Mouse (Mus musculus): Measurements from ENCODE around the gene Bpifa1. TPM values are rescaled to one million over a fixed set of nuclear protein-coding genes. Genes with fewer than 3 reads are reported as not detected.

The Bpifa1 gene
- polyA plus RNA-seq, 1 experiment from 2014 or later, result not detected

DNA sequence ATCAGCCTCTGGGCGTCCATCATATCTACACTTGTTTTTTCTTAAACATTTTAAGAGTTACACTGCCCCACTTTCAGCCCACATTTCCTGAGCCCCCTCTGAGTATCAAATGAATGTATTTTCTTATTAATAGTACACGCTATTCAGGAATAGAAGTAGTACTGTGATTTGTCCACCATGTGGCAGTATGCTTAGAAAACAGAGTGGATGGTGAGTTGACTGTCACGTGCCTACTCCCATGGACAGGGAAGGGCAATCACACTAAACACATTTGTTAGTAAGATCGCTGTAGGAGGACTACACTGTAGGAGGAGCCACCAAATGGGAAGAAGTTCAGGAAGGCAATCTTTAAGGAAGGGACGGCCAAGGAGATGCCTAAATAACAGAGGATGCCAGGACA lies 44.8 kb downstream of the Bpifa1 start:
- H3K36me3 ChIP-seq (ENCODE audit: inconsistent target), result no peaks in the 10 kb centered on the region
- no peaks in the 10 kb centered on the region for H3K79me2 ChIP-seq (ENCODE audit: inconsistent target)
- 29% methylated on average over 5 of the region's 5 CpGs for WGBS (ENCODE audit: missing documents)
- no peak overlapping the region for H3K27ac ChIP-seq
- no peak overlapping the region for H3K4me3 ChIP-seq (ENCODE audit: inconsistent target)

DNA sequence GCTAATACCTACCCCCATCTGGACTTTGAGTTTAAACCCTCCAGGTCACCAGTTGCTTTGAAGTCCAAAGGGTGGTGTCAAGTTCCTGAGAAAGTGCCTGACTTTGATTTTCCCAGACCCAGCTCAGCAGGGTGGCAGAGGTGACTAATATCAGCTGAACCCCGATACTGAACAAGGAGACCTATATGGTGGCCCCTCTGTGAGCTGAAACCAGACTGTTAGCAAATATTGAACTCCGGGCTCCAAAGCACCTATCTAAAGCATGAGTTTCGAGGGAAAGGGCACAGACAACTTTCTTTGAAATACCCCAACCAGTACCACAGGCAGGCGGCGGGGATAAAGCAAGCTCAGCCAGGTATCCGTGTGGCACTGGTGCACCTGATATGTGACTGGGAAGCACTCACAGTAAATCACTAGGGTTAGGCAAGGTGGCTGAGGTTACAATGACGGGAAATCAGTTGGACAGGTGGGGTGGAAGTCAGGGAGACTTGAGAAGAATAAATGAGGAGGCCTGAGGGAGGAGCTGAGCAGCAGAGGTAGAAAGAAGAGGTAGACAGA lies 47.3 kb downstream of the Bpifa1 start:
- Histone ChIP-seq H3K4me3 (ENCODE audit: inconsistent target) (no peak overlapping the region), H3K79me2 (ENCODE audit: inconsistent target) (no peaks in the 10 kb centered on the region), H3K27ac (no peak overlapping the region), H3K36me3 (ENCODE audit: inconsistent target) (no peaks in the 10 kb centered on the region)
- WGBS (ENCODE audit: missing documents), result 76% methylated on average over 7 of the region's 7 CpGs

DNA sequence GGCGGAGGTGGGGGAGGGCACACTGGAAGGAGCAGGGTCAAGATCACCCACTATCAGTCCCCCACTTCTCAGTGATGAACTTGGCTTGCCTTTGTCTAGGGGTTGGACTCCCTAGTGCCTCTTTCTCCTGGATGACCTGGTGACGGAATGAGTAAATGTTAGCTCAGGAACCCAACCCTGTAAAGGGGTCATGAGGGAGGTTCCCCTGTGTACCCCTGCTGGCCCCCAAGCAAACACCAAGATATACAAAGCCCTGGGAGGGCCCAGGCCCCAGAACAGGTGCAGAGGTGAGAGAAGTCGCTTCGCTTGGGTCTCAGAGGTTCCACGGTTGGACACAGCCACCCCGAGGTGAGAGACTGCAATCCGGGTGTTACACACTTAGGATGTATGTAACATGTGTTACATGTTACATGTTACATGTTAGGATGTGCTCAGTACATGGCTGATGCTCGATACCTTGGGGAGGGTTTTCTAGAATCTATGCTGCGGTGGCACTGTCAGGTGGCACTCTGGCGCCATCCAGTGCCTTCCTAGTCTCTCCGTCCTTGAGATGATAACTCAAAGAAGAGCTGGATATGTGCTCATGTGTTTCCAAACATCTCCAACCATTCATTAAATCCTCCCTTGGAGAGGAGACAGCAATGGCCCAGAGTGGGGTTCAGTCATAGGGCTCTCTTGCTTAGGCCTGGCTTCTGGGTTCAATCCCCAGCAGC lies 48.0 kb downstream of the Bpifa1 start, which contains the start of gene Bpifb1:
Gene Bpifb1 (plus strand): TSS at position 273 of the 713 bp plus-strand sequence.
- Histone ChIP-seq H3K36me3 (ENCODE audit: inconsistent target) (no peaks in the 10 kb centered on the region), H3K79me2 (ENCODE audit: inconsistent target) (no peaks in the 10 kb centered on the region), H3K4me3 (ENCODE audit: inconsistent target) (no peak within 1 kb of the TSS), H3K27ac (no peak within 1 kb of the TSS)
- 87% methylated on average over 11 of the region's 11 CpGs for WGBS (ENCODE audit: missing documents)

DNA sequence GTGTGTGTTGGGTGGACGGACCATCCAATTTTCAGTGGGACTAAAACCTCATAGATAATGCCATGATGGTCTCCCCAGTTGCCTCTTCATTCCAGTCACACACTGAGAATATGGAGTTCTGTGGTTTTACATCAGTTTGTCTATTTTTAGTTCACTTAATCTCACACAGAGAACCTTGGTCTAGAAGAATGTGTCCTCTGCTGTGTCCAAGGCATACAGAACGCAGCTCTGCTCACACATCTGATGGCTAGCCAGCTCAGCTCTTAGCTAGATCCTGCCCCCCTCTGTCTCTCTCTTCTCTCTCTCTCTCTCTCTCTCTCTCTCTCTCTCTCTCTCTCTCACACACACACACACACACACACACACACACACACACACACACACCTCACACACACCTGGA lies 49.5 kb downstream of the Bpifa1 start:
- Histone ChIP-seq H3K79me2 (ENCODE audit: inconsistent target) (no peaks in the 10 kb centered on the region), H3K27ac (no peak overlapping the region), H3K4me3 (ENCODE audit: inconsistent target) (no peak overlapping the region), H3K36me3 (ENCODE audit: inconsistent target) (no peaks in the 10 kb centered on the region)
- WGBS (ENCODE audit: missing documents), result 82% methylated on average over 2 of the region's 2 CpGs

DNA sequence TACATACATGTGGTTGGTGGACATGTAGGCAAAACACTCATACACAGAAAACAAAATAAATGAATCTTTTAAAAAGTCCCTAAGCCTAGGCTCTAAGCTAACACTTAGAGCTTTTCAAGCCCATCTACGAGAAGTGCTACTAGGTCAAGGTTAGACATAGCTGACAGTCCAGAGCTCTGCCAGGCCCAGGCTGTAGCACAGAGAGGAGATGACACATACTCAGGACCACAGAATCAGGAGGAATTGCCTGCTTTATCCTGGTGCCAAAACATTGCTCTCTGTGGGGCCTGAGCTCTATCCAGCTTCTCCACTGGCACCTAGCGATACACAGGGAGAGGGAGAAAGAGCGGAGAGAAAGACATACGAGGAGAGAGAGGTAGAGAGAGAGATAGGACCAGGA lies 50.4 kb downstream of the Bpifa1 start:
- WGBS (ENCODE audit: missing documents), result 94% methylated on average over 4 of the region's 4 CpGs
- Histone ChIP-seq H3K27ac (no peak overlapping the region), H3K4me3 (ENCODE audit: inconsistent target) (no peak overlapping the region), H3K36me3 (ENCODE audit: inconsistent target) (no peaks in the 10 kb centered on the region), H3K79me2 (ENCODE audit: inconsistent target) (no peaks in the 10 kb centered on the region)

DNA sequence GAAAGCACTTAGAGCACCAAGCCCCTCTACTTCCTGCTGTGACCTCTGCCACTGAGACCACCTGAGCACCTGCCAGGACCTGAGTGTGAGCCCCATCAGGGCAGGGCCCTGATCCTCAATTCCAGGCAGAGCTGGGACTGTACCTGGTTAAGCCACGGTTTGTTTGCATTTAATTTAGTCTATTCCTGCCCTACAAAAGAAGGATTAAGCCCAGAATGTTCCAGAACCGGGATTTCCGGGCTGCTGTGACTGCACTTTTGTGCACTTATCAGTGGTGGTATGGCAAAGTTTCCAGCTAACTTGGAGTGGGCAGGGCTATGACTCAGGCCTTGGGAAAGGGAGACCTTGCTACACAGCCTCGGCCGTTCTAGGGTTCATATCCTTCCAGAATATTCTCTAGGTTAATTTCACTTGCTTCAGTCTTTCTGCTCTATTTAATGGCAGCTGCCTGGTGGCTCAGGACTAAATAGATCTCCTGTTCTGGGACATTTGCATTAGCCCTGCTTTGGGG lies 51.4 kb downstream of the Bpifa1 start:
- WGBS (ENCODE audit: missing documents), result 86% methylated on average over 5 of the region's 5 CpGs
- no peaks in the 10 kb centered on the region for H3K79me2 ChIP-seq (ENCODE audit: inconsistent target)

DNA sequence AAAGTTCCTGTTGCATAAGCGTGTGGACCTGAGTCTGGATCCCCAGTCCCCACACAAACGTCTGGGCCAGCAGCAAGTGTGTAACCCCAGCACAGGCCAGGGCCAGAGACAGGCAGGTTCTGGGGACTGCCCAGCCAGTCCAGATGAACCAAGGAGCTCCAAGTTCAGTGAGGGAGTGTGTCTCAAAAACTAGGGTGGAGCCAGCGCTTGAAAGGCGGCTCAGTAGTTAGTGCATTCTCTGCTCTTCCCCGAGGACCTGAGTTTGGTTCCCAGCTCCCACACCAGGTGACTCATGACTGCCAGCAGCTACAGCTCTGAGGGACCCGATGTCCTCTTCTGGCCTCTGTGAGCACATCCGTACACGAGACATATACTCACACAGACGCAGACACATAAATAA lies 54.4 kb downstream of the Bpifa1 start:
- Histone ChIP-seq H3K79me2 (ENCODE audit: inconsistent target) (no peaks in the 10 kb centered on the region), H3K4me3 (ENCODE audit: inconsistent target) (no peak overlapping the region), H3K36me3 (ENCODE audit: inconsistent target) (no peaks in the 10 kb centered on the region), H3K27ac (no peak overlapping the region)
- 91% methylated on average over 9 of the region's 9 CpGs for WGBS (ENCODE audit: missing documents)

More for the DNA sequence above, 51.4 kb downstream of the Bpifa1 start:
- Histone ChIP-seq H3K36me3 (ENCODE audit: inconsistent target) (no peaks in the 10 kb centered on the region), H3K27ac (no peak overlapping the region), H3K4me3 (ENCODE audit: inconsistent target) (no peak overlapping the region)

Other genes with a start within 250 kb of the Bpifa1 start
- not detected in 3 replicates for gene Bpifb6, start 242.5 kb upstream of the Bpifa1 start, polyA plus RNA-seq (2018)
- gene Bpifb3, start 224.7 kb upstream of the Bpifa1 start, polyA plus RNA-seq (2018), result not detected in 3 replicates
- not detected in 3 replicates for gene Bpifb4, start 204.7 kb upstream of the Bpifa1 start, polyA plus RNA-seq (2018)
- gene Bpifa6, start 167.9 kb upstream of the Bpifa1 start, polyA plus RNA-seq (2018), result not detected in 3 replicates
- not detected in 3 replicates for gene Bpifa2, start 134.6 kb upstream of the Bpifa1 start, polyA plus RNA-seq (2018)
- gene Bpifa3, start 12.5 kb upstream of the Bpifa1 start, polyA plus RNA-seq (2018), result not detected in 3 replicates
- not detected in 3 replicates for gene Bpifa5, start 19.7 kb downstream of the Bpifa1 start, polyA plus RNA-seq (2018)
- not detected in 3 replicates for gene Bpifb1, start 47.9 kb downstream of the Bpifa1 start, polyA plus RNA-seq (2018)
- gene Bpifb5, start 80.9 kb downstream of the Bpifa1 start, polyA plus RNA-seq (2018), result not detected in 3 replicates
- not detected in 3 replicates for gene Bpifb9a, start 115.0 kb downstream of the Bpifa1 start, polyA plus RNA-seq (2018)
- gene Bpifb9b, start 164.3 kb downstream of the Bpifa1 start, polyA plus RNA-seq (2018), result not detected in 3 replicates
- gene Cdk5rap1, start 230.1 kb downstream of the Bpifa1 start, polyA plus RNA-seq (2018), result 4.0 to 6.2 TPM (median 5.3 TPM) in 3 replicates